Mouse (Mus musculus): ENCODE results near the gene Olfr1049. TPM values are rescaled to one million over a fixed set of nuclear protein-coding genes. Genes with fewer than 3 reads are reported as not detected.
"Not testable (repeated sequence)": the region's sequence is repeated elsewhere in the genome, so short reads cannot be mapped to it uniquely, and the experiment has no call there.

Gene Olfr1049
- polyA plus RNA-seq (2016; fragmentation: Nextera tagmentation; extraction: Ambion mirVana), result not detected in 2 replicates

DNA sequence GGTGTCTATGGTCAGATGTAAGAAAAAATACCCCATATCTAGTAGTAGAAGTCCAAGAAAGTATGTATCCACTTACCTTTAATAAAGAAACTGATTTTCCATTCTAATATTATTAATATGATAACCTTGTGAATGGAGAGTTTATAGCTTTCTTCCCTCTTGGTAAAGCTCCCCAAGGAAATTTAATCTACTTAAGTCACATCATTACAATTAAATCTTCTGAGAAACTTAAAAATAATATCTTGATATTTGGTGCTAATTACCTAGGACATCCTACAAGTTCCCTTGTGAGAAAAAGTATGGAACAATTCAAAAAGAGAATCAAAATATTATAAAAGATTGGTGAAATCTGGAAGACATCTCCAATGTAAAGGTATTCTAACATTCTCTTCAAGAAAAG, at the start of gene Olfr1049:
Gene Olfr1049 (minus strand): TSS at position 101 of the 400 bp plus-strand sequence.
- not testable (repeated sequence) for H3K27ac ChIP-seq (replicated peaks); H3K4me3 ChIP-seq; H3K9me3 ChIP-seq; H3K4me1 ChIP-seq; H3K36me3 ChIP-seq (replicated peaks); DNase-seq (ENCODE audit: low spot score); H3K27me3 ChIP-seq (replicated peaks; ENCODE audit: low read depth, poor library complexity, severe bottlenecking)

DNA sequence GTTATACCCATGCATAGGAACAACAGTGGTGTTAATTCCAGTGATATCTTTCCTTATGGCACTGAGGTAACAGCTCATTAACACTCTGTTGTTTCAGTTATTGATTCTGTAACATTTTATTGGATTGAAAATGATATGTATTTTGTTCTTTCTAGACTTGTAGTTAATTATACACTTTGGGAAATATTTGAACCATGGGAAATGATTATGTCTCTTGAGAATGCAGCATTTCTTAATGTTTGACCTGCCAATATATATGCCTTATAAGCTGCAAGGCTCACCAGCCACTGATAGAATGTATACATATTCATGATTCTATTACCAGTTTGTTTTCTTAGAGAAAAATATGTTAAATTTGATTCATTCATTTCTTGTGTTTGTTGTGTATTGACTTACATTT, 34.0 kb upstream of the Olfr1049 start, which contains the start of gene Olfr1052:
Gene Olfr1052 (plus strand): TSS at position 301 of the 400 bp plus-strand sequence.
- H3K9me3 ChIP-seq, result no peaks in the 10 kb centered on the region
- H3K4me1 ChIP-seq, result no peaks in the 10 kb centered on the region
- no peak for DNase-seq (ENCODE audit: low spot score)
- H3K36me3 ChIP-seq (replicated peaks), result no peaks in the 10 kb centered on the region
- no peak within 1 kb of the TSS for H3K27ac ChIP-seq (replicated peaks)
- no peaks in the 10 kb centered on the region for H3K27me3 ChIP-seq (replicated peaks; ENCODE audit: low read depth, poor library complexity, severe bottlenecking)
- H3K4me3 ChIP-seq, result no peak within 1 kb of the TSS

GRCm38 (mm10) chr2:86278988-86279387, 20.9 kb upstream of the Olfr1049 start, which contains the start of gene Olfr1051:
TSS of gene Olfr1051 (minus strand) at chr2:86279088.
- not testable (repeated sequence) for H3K4me1 ChIP-seq; H3K36me3 ChIP-seq (replicated peaks); H3K9me3 ChIP-seq; H3K27ac ChIP-seq (replicated peaks); H3K27me3 ChIP-seq (replicated peaks; ENCODE audit: low read depth, poor library complexity, severe bottlenecking); DNase-seq (ENCODE audit: low spot score); H3K4me3 ChIP-seq

GRCm38 (mm10) chr2:86240189-86240588, 17.9 kb downstream of the Olfr1049 start, which contains the start of gene Olfr1048:
TSS of gene Olfr1048 (minus strand) at chr2:86240289.
- Histone ChIP-seq H3K4me1 (no peaks in the 10 kb centered on the region), H3K27me3 (replicated peaks; ENCODE audit: low read depth, poor library complexity, severe bottlenecking) (no peaks in the 10 kb centered on the region), H3K4me3 (no peak within 1 kb of the TSS), H3K36me3 (replicated peaks) (no peaks in the 10 kb centered on the region), H3K9me3 (no peaks in the 10 kb centered on the region), H3K27ac (replicated peaks) (no peak within 1 kb of the TSS)
- no peak for DNase-seq (ENCODE audit: low spot score)

DNA sequence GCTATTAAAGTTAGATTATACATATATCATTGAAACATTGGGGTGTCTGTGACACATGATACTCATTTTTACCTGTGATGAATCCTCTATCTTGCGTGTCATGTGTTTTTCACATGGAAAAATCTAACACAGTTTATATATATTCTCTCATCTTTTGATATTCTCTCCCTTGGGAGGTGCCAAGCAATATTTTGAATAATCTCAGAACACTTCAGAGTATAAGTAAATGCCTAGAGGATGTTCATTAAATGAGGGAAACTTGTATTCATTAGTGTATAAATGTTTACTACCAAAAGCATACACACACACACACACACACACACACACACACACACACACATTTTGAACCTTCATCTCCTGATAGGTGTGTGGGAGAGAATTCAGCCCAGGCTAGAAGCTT, 26.8 kb downstream of the Olfr1049 start, which contains the start of gene Olfr1047:
Gene Olfr1047 (minus strand): TSS at position 101 of the 400 bp plus-strand sequence.
- H3K27ac ChIP-seq (replicated peaks), result no peak within 1 kb of the TSS
- 91% methylated on average over 1 of the region's 1 CpGs for WGBS
- no peaks in the 10 kb centered on the region for H3K4me1 ChIP-seq
- no peaks in the 10 kb centered on the region for H3K9me3 ChIP-seq
- H3K27me3 ChIP-seq (replicated peaks; ENCODE audit: low read depth, poor library complexity, severe bottlenecking), result no peaks in the 10 kb centered on the region
- H3K4me3 ChIP-seq, result no peak within 1 kb of the TSS
- no peak for DNase-seq (ENCODE audit: low spot score)
- H3K36me3 ChIP-seq (replicated peaks), result no peaks in the 10 kb centered on the region

- 77% methylated on average over 2 of the region's 2 CpGs for WGBS
- DNase-seq (ENCODE audit: low spot score), result no peak
- Histone ChIP-seq H3K36me3 (replicated peaks) (no peaks in the 10 kb centered on the region), H3K4me1 (no peaks in the 10 kb centered on the region), H3K9me3 (no peaks in the 10 kb centered on the region), H3K4me3 (no peak within 1 kb of the TSS), H3K27ac (replicated peaks) (no peak within 1 kb of the TSS), H3K27me3 (replicated peaks; ENCODE audit: low read depth, poor library complexity, severe bottlenecking) (no peaks in the 10 kb centered on the region)
Measured at GRCm38 (mm10) chr2:86219214-86219613, 38.9 kb downstream of the Olfr1049 start, which contains the start of gene Olfr1046. TSS of gene Olfr1046 (minus strand) at chr2:86219314.

Other genes starting within 250 kb of the Olfr1049 start
- not detected in 2 replicates for gene Olfr1033, start 237.7 kb downstream of the Olfr1049 start, polyA plus RNA-seq (2016; fragmentation: Nextera tagmentation; extraction: Ambion mirVana)
- not detected in 2 replicates for gene Olfr1034, start 212.5 kb downstream of the Olfr1049 start, polyA plus RNA-seq (2016; fragmentation: Nextera tagmentation; extraction: Ambion mirVana)
- not detected in 2 replicates for gene Olfr1036, start 184.3 kb downstream of the Olfr1049 start, polyA plus RNA-seq (2016; fragmentation: Nextera tagmentation; extraction: Ambion mirVana)
- gene Olfr1037, start 170.9 kb downstream of the Olfr1049 start, polyA plus RNA-seq (2016; fragmentation: Nextera tagmentation; extraction: Ambion mirVana), result not detected in 2 replicates
- gene Olfr1039, start 122.4 kb downstream of the Olfr1049 start, polyA plus RNA-seq (2016; fragmentation: Nextera tagmentation; extraction: Ambion mirVana), result not detected in 2 replicates
- not detected in 2 replicates for gene Olfr1040, start 111.6 kb downstream of the Olfr1049 start, polyA plus RNA-seq (2016; fragmentation: Nextera tagmentation; extraction: Ambion mirVana)
- not detected in 2 replicates for gene Olfr1042, start 96.5 kb downstream of the Olfr1049 start, polyA plus RNA-seq (2016; fragmentation: Nextera tagmentation; extraction: Ambion mirVana)
- not detected in 2 replicates for gene Olfr1043, start 90.8 kb downstream of the Olfr1049 start, polyA plus RNA-seq (2016; fragmentation: Nextera tagmentation; extraction: Ambion mirVana)
- gene Olfr1044, start 80.5 kb downstream of the Olfr1049 start, polyA plus RNA-seq (2016; fragmentation: Nextera tagmentation; extraction: Ambion mirVana), result not detected in 2 replicates
- not detected in 2 replicates for gene Olfr52, start 72.6 kb downstream of the Olfr1049 start, polyA plus RNA-seq (2016; fragmentation: Nextera tagmentation; extraction: Ambion mirVana)
- not detected in 2 replicates for gene Olfr1045, start 55.3 kb downstream of the Olfr1049 start, polyA plus RNA-seq (2016; fragmentation: Nextera tagmentation; extraction: Ambion mirVana)
- gene Olfr1046, start 39.0 kb downstream of the Olfr1049 start, polyA plus RNA-seq (2016; fragmentation: Nextera tagmentation; extraction: Ambion mirVana), result not detected in 2 replicates
- gene Olfr1047, start 26.9 kb downstream of the Olfr1049 start, polyA plus RNA-seq (2016; fragmentation: Nextera tagmentation; extraction: Ambion mirVana), result not detected in 2 replicates
- gene Olfr1048, start 18.0 kb downstream of the Olfr1049 start, polyA plus RNA-seq (2016; fragmentation: Nextera tagmentation; extraction: Ambion mirVana), result not detected in 2 replicates
- gene Olfr1051, start 20.8 kb upstream of the Olfr1049 start, polyA plus RNA-seq (2016; fragmentation: Nextera tagmentation; extraction: Ambion mirVana), result not detected in 2 replicates
- gene Olfr1052, start 34.1 kb upstream of the Olfr1049 start, polyA plus RNA-seq (2016; fragmentation: Nextera tagmentation; extraction: Ambion mirVana), result not detected in 2 replicates
- gene Olfr1053, start 57.0 kb upstream of the Olfr1049 start, polyA plus RNA-seq (2016; fragmentation: Nextera tagmentation; extraction: Ambion mirVana), result not detected in 2 replicates
- not detected in 2 replicates for gene Olfr1054, start 77.1 kb upstream of the Olfr1049 start, polyA plus RNA-seq (2016; fragmentation: Nextera tagmentation; extraction: Ambion mirVana)
- not detected in 2 replicates for gene Olfr1055, start 92.0 kb upstream of the Olfr1049 start, polyA plus RNA-seq (2016; fragmentation: Nextera tagmentation; extraction: Ambion mirVana)
- not detected in 2 replicates for gene Olfr1056, start 104.1 kb upstream of the Olfr1049 start, polyA plus RNA-seq (2016; fragmentation: Nextera tagmentation; extraction: Ambion mirVana)
- gene Olfr1057, start 120.1 kb upstream of the Olfr1049 start, polyA plus RNA-seq (2016; fragmentation: Nextera tagmentation; extraction: Ambion mirVana), result not detected in 2 replicates
- gene Olfr1058, start 130.2 kb upstream of the Olfr1049 start, polyA plus RNA-seq (2016; fragmentation: Nextera tagmentation; extraction: Ambion mirVana), result not detected in 2 replicates
- not detected in 2 replicates for gene Olfr1061, start 155.7 kb upstream of the Olfr1049 start, polyA plus RNA-seq (2016; fragmentation: Nextera tagmentation; extraction: Ambion mirVana)
- gene Olfr1062, start 168.4 kb upstream of the Olfr1049 start, polyA plus RNA-seq (2016; fragmentation: Nextera tagmentation; extraction: Ambion mirVana), result not detected in 2 replicates
- not detected in 2 replicates for gene Olfr1065, start 192.3 kb upstream of the Olfr1049 start, polyA plus RNA-seq (2016; fragmentation: Nextera tagmentation; extraction: Ambion mirVana)
- gene Olfr1066, start 197.9 kb upstream of the Olfr1049 start, polyA plus RNA-seq (2016; fragmentation: Nextera tagmentation; extraction: Ambion mirVana), result not detected in 2 replicates
- not detected in 2 replicates for gene Olfr228, start 229.1 kb upstream of the Olfr1049 start, polyA plus RNA-seq (2016; fragmentation: Nextera tagmentation; extraction: Ambion mirVana)

Data from embryonic facial prominence, embryonic 10.5 days (tissue).